Mouse (Mus musculus) kidney, postnatal 14 days (tissue): ENCODE measurements around the gene Kpna7.
"Not testable (repeated sequence)": the region's sequence is repeated elsewhere in the genome, so short reads cannot be mapped to it uniquely, and the experiment has no call there.

Source experiments
- DNase-seq: peaks from one replicate; pipeline ENCODE4 v3.0.0; 2022; ENCODE audit warnings: mixed read lengths

Kpna7 gene

DNA sequence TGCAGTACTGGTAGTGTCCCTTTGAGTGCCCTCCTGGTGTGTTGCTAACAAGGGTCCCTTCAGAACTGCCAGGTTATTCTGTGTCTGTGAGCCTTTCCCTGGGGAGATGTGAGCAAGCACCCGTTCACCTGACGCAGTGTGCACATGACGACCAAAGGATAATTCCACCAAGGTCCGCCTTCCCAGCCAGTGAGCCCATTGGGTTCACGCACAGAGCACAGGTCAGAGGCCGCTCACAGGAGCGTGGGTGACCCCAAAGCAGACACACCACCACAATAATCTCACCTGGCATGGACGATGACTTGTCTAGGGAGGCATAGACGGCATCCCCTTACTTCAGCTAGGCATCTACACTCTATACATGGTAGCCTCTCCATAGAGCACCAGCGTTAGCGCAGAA lies 17.6 kb upstream of the Kpna7 start:
- DNase-seq: not testable (repeated sequence)

- no peak for DNase-seq
These were observed 17.1 kb upstream of the Kpna7 start for GRCm38 (mm10) chr5:145100960-145101359.

- DNase-seq: no peak
These were observed 14.6 kb upstream of the Kpna7 start for GRCm38 (mm10) chr5:145098340-145098821.

- DNase-seq: no peak
These were observed 12.4 kb upstream of the Kpna7 start for GRCm38 (mm10) chr5:145096195-145096594.

- DNase-seq: no peak
These were observed 6.0 kb upstream of the Kpna7 start for GRCm38 (mm10) chr5:145089878-145090277.

DNA sequence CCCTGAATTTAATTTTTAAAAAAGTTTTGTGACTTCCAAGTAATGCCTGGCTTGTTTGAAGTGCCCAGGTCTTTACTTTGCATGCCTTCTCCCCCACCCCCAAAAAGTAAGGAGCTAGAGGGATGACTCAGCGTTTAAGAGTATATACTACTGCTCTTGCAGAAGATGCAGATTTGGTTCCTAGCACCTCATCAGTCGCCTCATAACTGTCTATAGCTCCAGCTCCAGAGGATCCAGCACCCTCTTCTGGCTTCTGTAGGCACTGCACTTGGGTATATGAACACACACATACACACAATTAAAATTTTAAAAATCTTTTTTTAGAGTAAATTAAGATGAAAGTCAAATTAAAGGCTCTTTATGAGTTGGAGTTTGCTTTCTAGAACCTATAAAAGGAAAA lies 4.4 kb upstream of the Kpna7 start:
- DNase-seq: no peak

DNA sequence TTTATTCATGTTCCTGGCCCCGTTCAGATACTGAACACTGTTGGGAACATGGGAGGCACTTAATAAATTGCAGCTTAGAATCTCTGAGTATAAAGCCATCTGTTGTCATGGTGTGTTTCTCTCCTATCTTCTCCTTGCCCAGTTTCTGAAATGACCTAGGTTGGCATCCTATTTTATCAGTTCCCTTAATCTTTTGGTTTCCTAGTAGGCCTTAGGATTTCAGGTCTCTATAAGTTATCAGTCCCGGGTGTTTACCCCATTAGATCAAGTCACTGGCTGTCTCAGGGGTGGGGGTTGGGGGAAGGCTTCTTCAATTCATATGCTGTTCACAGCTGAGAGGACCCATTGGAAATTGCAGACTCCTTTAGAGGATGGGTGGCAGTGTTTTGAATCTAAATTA lies 992 bp upstream of the Kpna7 start:
- no peak for DNase-seq

DNA sequence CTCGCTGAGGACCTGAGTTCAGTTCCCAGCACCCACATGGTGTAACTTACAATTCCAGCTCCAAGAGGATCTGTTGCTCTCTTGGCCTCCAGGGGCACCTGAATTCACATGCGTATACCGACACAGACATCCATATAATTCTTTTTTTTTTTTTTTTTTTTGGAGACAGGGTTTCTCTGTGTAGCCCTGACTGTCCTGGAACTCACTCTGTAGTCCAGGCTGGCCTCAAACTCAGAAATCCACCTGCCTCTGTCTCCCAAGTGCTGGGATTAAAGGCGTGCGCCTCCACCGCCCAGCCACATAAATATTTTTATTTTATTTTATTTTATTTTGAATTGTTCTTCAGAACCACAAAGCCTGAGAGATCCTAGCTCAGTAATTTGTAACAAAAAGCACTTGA lies 629 bp downstream of the Kpna7 start:
- DNase-seq: not testable (repeated sequence)

DNA sequence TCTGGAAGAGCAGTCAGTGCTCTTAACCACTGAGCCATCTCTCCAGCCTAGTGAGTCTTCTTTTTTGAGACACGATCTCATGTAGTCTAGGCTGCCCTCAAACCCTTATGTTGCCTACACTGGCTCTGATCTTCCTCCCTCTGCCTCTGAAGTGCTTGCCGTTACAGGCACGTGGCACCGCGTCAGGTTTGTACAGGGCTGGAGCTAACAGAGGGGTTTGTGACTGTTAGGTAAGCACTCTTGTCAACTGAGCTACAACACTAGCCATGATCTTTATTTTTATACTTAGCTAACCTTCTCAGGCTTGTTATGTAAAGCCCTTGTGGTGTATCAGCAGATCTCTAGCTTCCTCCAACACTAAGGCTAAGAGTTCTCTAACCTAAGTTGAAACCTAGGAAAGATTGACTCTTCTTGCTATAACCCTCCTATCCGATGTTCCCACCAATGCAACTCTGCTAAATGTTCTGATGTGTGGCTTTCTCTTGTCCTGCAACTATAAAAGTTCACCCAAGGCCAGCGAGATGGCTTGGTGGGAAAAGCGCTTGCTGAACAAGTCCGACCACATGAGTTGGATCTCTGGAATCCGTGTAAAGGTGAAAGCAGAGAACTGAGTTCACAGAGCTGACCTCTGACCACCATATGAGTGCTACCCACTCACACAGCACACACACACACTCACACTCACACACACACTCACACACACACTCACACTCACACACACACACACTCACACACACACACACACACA lies 1.8 kb downstream of the Kpna7 start:
- no peak for DNase-seq

GRCm38 (mm10) chr5:145075081-145075480 lies 8.7 kb downstream of the Kpna7 start:
- no peak for DNase-seq

DNA sequence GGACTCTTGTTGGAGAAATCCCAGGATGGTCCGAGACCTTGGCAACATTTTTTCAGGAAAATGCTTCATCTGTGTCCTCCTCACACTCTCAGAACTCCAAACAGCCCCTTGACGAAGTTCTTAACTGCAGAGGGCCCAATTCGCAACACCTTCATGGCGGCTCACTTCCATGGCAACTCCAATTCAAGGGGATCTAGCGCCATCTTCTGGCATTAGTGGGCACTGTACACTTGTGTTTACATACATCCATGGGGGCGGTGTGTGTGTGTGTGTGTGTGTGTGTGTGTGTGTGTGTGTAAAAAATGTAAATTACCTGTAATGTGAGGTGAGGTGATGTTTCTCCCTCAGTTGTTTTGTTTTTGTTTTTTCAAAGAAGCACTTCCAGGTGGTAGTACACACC lies 12.5 kb downstream of the Kpna7 start:
- no peak for DNase-seq

- peak; percentile 68 for DNase-seq
These were observed 14.1 kb downstream of the Kpna7 start for GRCm38 (mm10) chr5:145069707-145070106.

GRCm38 (mm10) chr5:145068863-145069262 lies 15.0 kb downstream of the Kpna7 start:
- DNase-seq: no peak

DNA sequence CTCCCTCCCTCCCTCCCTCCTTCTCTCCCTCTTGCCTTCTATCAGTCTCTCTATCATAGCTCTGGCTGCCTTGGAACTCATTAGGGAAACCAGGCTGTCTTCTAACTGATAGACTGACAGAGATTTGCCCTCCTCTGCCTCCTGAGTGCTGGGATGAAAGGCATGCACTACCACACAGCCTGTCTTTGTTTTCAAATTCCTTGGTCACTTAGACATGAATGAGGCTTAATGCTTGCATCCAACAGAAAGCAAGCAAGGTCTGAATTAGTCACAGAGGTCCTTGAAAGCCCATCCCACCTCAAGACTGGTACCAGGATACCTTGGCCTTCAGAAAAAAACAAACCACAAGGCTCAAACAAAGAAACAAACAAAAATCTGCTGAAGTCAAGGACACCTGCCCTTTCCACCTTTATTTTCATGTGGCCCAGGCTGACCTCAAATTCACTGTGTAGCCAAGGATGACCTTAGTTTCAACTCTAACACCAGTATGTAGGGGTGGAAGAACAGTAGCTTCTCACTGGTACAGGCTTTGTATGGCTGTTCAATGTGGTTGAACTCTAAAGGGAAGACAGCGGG lies 19.0 kb downstream of the Kpna7 start:
- DNase-seq: no peak

DNA sequence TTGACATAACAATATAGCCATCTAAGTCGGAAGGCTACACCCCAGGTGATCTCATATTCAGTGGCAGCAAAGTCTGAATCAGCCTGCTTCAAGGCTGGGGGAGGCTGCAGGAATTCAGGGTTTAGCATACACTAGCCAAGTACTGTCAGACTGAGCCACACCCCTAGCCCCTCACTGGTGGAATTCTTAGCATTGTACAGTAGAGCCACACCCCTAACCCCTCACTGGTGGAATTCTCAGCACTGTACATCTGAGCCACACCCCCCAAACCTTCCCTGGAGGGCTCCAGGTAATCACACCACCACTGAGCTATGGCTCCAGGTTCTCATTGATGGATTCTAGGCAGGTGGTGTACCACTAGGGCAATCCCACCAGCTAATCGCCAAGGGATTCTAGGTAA lies 24.3 kb downstream of the Kpna7 start:
- no peak for DNase-seq

- no peak for DNase-seq
These were observed 25.1 kb downstream of the Kpna7 start for GRCm38 (mm10) chr5:145058722-145059121.

DNA sequence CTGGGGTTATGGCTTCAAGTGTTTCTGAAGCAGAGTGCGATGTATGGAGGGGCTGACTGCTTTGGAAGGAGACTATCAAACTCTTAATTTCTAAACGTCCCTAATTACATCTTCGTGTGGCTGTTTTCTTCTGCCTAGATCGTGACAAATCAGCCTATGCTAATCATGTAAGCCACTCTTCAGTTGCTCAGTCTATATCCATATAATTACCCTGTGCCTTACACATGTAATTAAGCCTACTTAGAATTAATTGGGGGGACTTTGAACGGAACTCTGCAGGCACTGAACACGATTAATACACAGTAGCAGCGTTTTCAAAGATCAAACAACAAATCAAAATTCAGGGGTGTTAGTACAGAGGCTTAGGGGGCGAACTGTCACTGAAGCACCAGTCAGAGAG lies 25.9 kb downstream of the Kpna7 start:
- DNase-seq: no peak

DNA sequence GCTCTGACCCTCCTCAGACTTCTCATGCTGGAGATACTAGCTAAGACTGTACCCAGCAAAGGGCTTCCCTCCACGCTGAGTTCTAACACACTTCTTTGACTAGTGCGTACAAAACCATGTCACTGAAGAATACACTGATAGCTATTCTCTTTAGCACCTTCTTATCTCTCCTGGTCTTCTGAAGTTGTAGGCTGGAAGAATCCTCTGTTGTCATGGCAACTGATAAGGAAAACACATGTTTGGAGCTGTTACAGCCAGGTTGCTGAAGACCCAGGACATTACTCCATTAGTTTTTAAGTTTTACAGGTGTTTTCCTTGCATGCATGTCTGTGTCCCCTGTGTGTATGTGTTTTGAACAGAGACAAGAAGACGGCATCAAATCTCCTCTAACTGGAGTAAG lies 29.6 kb downstream of the Kpna7 start:
- not testable (repeated sequence) for DNase-seq

GRCm38 (mm10) chr5:145042690-145043089 lies 41.1 kb downstream of the Kpna7 start, which contains the start of gene 1700018F24Rik:
Gene 1700018F24Rik (plus strand): TSS chr5:145042990.
- not testable (repeated sequence) for DNase-seq

DNA sequence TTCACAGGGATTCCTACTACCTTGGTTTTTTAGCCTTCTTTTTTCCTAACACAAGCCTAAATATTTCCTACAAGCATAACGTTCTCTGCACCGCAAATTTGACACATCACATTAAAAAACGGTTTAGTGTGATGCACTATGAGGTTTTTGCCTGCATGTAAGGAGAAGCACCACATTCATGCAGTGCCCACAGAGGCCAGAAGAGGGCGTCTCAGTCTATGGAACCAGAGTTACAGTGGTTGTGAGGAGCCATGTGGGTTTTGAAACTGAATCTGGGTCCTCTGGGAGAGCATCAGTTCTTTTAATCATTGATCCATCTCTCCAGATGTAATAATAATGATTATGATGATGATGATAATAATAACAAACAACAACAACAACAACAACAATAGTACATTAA lies 42.2 kb downstream of the Kpna7 start:
- no peak for DNase-seq

DNA sequence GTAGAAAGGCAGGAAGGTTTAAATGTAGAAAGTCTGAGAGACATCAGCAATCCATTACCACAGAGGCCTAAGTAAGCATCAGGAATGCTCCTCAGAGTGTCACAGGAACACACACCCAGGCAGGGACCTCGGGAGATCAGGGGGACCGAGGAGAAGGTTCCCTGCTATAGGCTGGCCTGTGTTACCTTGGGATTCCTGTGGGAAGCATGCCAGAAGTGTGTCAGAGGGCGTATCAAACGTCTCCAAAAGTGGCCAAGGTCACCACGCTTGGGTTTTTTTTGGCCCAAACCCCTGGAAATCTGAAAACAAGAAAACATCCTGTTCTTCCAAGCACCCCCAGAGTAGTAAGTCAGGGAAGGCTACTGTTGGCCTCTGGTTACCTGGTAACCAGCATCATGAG lies 51.4 kb downstream of the Kpna7 start, which contains the start of gene Gm4871:
Gene Gm4871 (minus strand): TSS at position 364 of the 400 bp plus-strand sequence.
- DNase-seq: not testable (repeated sequence)

- not testable (repeated sequence) for DNase-seq
These were observed 53.4 kb downstream of the Kpna7 start for GRCm38 (mm10) chr5:145030476-145030875.

DNA sequence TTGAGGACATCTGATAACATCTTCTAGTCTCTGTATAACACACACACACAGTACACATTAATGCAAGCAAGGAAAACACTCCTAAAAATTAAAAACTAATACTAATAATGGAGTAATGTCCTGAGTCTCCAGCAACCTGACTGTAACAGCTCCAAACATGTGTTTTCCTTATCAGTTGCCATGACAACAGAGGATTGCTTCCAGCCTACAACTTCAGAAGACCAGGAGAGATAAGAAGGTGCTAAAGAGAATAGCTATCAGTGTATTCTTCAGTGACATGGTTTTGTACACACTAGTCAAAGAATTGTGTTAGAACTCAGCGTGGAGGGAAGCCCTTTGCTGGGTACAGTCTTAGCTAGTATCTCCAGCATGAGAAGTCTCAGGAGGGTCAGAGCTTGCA lies 63.1 kb downstream of the Kpna7 start:
- not testable (repeated sequence) for DNase-seq

DNA sequence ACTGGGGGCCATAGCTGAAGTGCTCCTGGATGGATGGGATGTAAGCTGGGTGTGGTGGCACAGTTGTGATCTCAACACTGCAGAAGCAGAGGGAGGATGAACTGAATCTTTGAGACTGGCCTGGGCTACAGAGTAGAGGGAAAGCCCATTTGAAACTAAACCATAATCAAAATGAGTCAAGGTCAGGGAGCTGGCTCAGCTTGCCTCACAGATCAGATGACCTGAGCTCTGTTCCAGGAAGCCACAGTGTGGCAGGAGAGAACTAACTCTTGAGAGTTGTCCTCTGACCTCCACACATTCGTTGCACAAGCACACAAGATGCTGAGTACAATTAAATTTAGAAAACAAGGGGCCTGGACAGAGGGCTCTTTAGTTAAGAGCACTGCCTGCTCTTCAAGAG lies 63.6 kb downstream of the Kpna7 start:
- DNase-seq: not testable (repeated sequence)
